Mouse (Mus musculus) heart, embryonic 11.5 days (tissue): ENCODE data around the gene Smoc2. TPM values are rescaled to one million over a fixed set of nuclear protein-coding genes. Genes with fewer than 3 reads are reported as not detected.

Source experiments
- ATAC-seq: fragments of 200-750 bp; cut with Nextera tagmentation; replicated peaks from 2 replicates; pipeline ENCODE4 v1.8.0; 2017; ENCODE audit warnings: moderate library complexity; ENCODE audit not compliant: insufficient number of reproducible peaks, low FRiP score, low TSS enrichment
- H3K27ac ChIP-seq: fragments of 300-500 bp; sonication (generic); 2 replicates; pipeline ENCODE4 v1.5.1; 2014; ENCODE audit warnings: mild to moderate bottlenecking, low read depth, low read length
- H3K27me3 ChIP-seq: fragments of 300-500 bp; sonication (generic); 2 replicates; pipeline ENCODE4 v1.6.1; 2014; ENCODE audit warnings: mild to moderate bottlenecking, low read length, mixed read lengths; ENCODE audit not compliant: control insufficient read depth, insufficient read depth
- H3K36me3 ChIP-seq: fragments of 300-500 bp; sonication (generic); 2 replicates; pipeline ENCODE4 v1.6.1; 2014; ENCODE audit warnings: mild to moderate bottlenecking, low read length, moderate library complexity, mixed read lengths; ENCODE audit not compliant: control insufficient read depth, insufficient read depth
- H3K4me1 ChIP-seq: fragments of 300-500 bp; sonication (generic); 2 replicates; pipeline ENCODE4 v1.6.1; 2014; ENCODE audit warnings: low read length; ENCODE audit not compliant: control insufficient read depth, insufficient read depth
- H3K4me2 ChIP-seq: fragments of 300-500 bp; sonication (generic); 2 replicates; pipeline ENCODE4 v1.6.1; 2014; ENCODE audit warnings: mild to moderate bottlenecking, moderate library complexity
- H3K4me3 ChIP-seq: fragments of 300-500 bp; sonication (generic); 2 replicates; pipeline ENCODE4 v1.5.1; 2014; ENCODE audit warnings: low read depth, low read length
- H3K9ac ChIP-seq: fragments of 300-500 bp; sonication (generic); 2 replicates; pipeline ENCODE4 v1.6.1; 2014; ENCODE audit warnings: mild to moderate bottlenecking, low read depth, low read length, moderate library complexity
- H3K9me3 ChIP-seq: fragments of 300-500 bp; sonication (generic); replicated peaks from 2 replicates; pipeline ENCODE4 v1.6.1; 2016; ENCODE audit warnings: low read length; ENCODE audit not compliant: control insufficient read depth
- WGBS: fragments of 180-500 bp; shearing (Covaris S2); extraction: QIAGEN DNeasy Blood & Tissue Kit; methylation state at CpG from one replicate; pipeline ENCODE4 v1.1.7; 2014; ENCODE audit not compliant: insufficient replicate concordance; 5-methylcytosine and 5-hydroxymethylcytosine counted together
- polyA plus RNA-seq: library from polyadenylated mRNA; unstranded; fragments of >200 nt; fragmentation: Nextera tagmentation; extraction: Ambion mirVana; gene quantifications from 2 replicates; pipeline ENCODE4 v1.2.1, GENCODE M21; 2014

Gene Smoc2
- polyA plus RNA-seq, 1 experiment from 2014 or later = 22.7 TPM

DNA sequence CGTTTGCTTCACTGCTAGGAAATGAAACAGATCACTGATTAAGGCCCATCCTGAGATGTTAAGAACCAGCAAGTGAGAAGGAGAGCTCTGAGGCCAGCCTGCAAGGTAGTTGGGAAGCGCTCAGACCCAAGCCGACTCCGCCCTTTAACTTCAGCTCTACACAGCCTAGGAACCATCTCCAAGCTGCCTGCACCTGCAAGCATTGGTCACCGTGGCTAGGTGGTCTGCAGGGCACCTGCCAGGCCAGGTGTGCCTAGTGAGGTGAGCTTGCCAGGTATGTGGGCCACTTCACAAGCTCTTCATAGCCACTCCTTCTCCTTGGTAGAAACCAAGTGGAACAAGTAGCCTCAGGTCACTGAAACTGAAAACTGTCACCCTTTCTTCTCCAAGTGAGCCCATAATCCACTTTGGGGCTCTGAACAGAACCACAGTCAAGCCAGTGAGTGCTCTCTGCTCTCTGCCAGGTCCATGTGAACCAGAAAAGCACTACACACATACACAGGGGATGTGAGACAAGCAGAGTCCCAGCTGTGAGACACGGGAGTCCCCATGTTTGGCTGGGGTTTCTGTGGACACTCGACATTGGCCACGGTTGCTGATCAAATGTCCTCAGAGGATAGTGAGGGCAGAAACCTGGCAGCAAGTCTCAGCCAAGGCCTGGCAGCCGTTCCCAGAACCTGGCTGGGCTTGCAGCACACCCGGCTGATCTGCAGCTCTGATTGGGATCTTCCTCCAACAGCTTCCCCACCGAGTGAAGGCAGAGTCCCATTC lies 34.9 kb upstream of the Smoc2 start:
- no peak for ATAC-seq
- Histone ChIP-seq H3K27me3 (peaks cover 24% of the 10 kb centered on the region), H3K27ac (no peak overlapping the region), H3K9me3 (no peaks in the 10 kb centered on the region), H3K36me3 (no peaks in the 10 kb centered on the region), H3K4me1 (no peaks in the 10 kb centered on the region), H3K9ac (no peak overlapping the region), H3K4me3 (no peak overlapping the region), H3K4me2 (no peak overlapping the region)
- 65% methylated on average over 11 of the region's 11 CpGs for WGBS

- ATAC-seq = no peak
- Histone ChIP-seq H3K27ac (no peak overlapping the region), H3K4me1 (no peaks in the 10 kb centered on the region), H3K27me3 (peaks cover 42% of the 10 kb centered on the region), H3K9ac (no peak overlapping the region), H3K4me3 (no peak overlapping the region), H3K9me3 (no peaks in the 10 kb centered on the region), H3K4me2 (no peak overlapping the region), H3K36me3 (no peaks in the 10 kb centered on the region)
- WGBS = 76% methylated on average over 2 of the region's 2 CpGs
These were observed 33.0 kb upstream of the Smoc2 start for GRCm38 (mm10) chr17:14246266-14246665.

GRCm38 (mm10) chr17:14247931-14248330 lies 31.4 kb upstream of the Smoc2 start:
- H3K9ac ChIP-seq = no peak overlapping the region
- H3K4me3 ChIP-seq = no peak overlapping the region
- ATAC-seq = no peak
- H3K27ac ChIP-seq = no peak overlapping the region
- H3K4me1 ChIP-seq = no peaks in the 10 kb centered on the region
- H3K36me3 ChIP-seq = no peaks in the 10 kb centered on the region
- 87% methylated on average over 8 of the region's 8 CpGs for WGBS
- H3K9me3 ChIP-seq = no peaks in the 10 kb centered on the region
- peaks cover 47% of the 10 kb centered on the region for H3K27me3 ChIP-seq
- no peak overlapping the region for H3K4me2 ChIP-seq

DNA sequence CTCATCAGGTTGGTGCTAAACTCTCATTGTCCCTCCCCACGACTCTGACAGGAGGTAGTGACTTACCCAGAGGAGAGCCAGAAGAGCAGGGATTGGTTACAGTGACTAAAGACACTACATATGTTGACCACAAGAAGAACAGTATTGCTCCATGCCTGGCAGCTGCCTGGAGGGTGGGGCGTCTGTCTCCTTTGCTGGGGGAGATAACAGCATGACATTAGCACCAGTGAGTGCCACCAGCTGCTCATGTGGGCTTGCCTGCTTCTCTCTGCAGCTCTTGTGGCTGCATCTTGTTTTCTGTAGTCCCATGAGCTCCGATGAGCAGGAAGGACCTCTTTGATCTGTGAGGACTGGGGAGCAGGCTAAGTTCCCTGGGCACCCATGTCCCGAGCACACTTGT lies 29.7 kb upstream of the Smoc2 start:
- ATAC-seq = no peak
- no peaks in the 10 kb centered on the region for H3K4me1 ChIP-seq
- peaks cover 39% of the 10 kb centered on the region for H3K27me3 ChIP-seq
- no peaks in the 10 kb centered on the region for H3K9me3 ChIP-seq
- H3K9ac ChIP-seq = no peak overlapping the region
- no peak overlapping the region for H3K4me2 ChIP-seq
- no peak overlapping the region for H3K27ac ChIP-seq
- H3K36me3 ChIP-seq = no peaks in the 10 kb centered on the region
- H3K4me3 ChIP-seq = no peak overlapping the region
- WGBS = 27% methylated on average over 4 of the region's 4 CpGs

- no peak overlapping the region for H3K9ac ChIP-seq
- no peak overlapping the region for H3K27ac ChIP-seq
- no peaks in the 10 kb centered on the region for H3K9me3 ChIP-seq
- ATAC-seq = no peak
- H3K4me1 ChIP-seq = no peaks in the 10 kb centered on the region
- H3K36me3 ChIP-seq = no peaks in the 10 kb centered on the region
- no peak overlapping the region for H3K4me3 ChIP-seq
- no peak overlapping the region for H3K4me2 ChIP-seq
- WGBS = 74% methylated on average over 8 of the region's 8 CpGs
- H3K27me3 ChIP-seq = peaks cover 41% of the 10 kb centered on the region
These were observed 28.9 kb upstream of the Smoc2 start for GRCm38 (mm10) chr17:14250401-14250800.

- peaks cover 44% of the 10 kb centered on the region for H3K27me3 ChIP-seq
- no peak overlapping the region for H3K9ac ChIP-seq
These were observed 26.9 kb upstream of the Smoc2 start for GRCm38 (mm10) chr17:14252456-14252855.

DNA sequence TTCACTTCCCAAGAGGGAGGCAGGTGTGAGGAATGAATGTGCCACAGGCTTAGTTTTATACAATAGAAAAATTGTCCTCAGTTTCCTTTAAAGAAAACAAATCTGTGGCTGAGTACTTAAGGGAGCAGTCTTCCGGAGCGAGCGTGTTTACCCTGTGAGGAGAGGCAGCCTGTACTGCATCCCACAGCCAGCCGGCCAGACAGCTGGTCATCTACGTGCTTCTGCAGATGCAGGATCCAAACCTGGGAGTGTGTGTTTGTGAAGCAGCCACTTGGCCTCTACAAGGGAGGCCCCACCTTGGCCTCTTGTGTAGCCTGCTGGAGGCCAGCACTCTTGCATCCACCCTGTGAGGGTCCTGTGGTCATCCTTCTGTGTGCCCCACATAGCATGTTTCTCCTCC lies 24.7 kb upstream of the Smoc2 start:
- WGBS = 59% methylated on average over 5 of the region's 5 CpGs
- Histone ChIP-seq H3K27ac (no peak overlapping the region), H3K4me1 (no peaks in the 10 kb centered on the region), H3K36me3 (no peaks in the 10 kb centered on the region), H3K9ac (no peak overlapping the region), H3K4me3 (no peak overlapping the region), H3K9me3 (no peaks in the 10 kb centered on the region), H3K4me2 (no peak overlapping the region), H3K27me3 (peaks cover 37% of the 10 kb centered on the region)
- no peak for ATAC-seq

More at GRCm38 (mm10) chr17:14252456-14252855, 26.9 kb upstream of the Smoc2 start:
- Histone ChIP-seq H3K36me3 (no peaks in the 10 kb centered on the region), H3K9me3 (no peaks in the 10 kb centered on the region), H3K4me2 (no peak overlapping the region), H3K4me1 (no peaks in the 10 kb centered on the region), H3K4me3 (no peak overlapping the region), H3K27ac (no peak overlapping the region)
- 71% methylated on average over 7 of the region's 7 CpGs for WGBS
- no peak for ATAC-seq

- WGBS = 58% methylated on average over 7 of the region's 7 CpGs
- Histone ChIP-seq H3K27ac (no peak overlapping the region), H3K4me3 (no peak overlapping the region), H3K9ac (no peak overlapping the region), H3K27me3 (peaks cover 32% of the 10 kb centered on the region), H3K9me3 (no peaks in the 10 kb centered on the region), H3K4me2 (no peak overlapping the region), H3K36me3 (no peaks in the 10 kb centered on the region), H3K4me1 (no peaks in the 10 kb centered on the region)
- no peak for ATAC-seq
These were observed 21.3 kb upstream of the Smoc2 start for GRCm38 (mm10) chr17:14257799-14258520.
